Mouse (Mus musculus) CH12.LX (cell line): ENCODE data around the gene Fyco1. TPM values are rescaled to one million over a fixed set of nuclear protein-coding genes. Genes with fewer than 3 reads are reported as not detected.
"Not testable (repeated sequence)": the region's sequence is repeated elsewhere in the genome, so short reads cannot be mapped to it uniquely, and the experiment has no call there.

ENCODE experiments used
- DNase-seq: peaks from one replicate; pipeline ENCODE4 v3.0.0-alpha.2; 2013; ENCODE audit errors: extremely low read depth
- H3K27ac ChIP-seq: 2 replicates; pipeline ENCODE4 v1.5.1; 2012; ENCODE audit warnings: low read depth, mild to moderate bottlenecking, control low read depth, moderate library complexity; ENCODE audit not compliant: insufficient read depth
- H3K27me3 ChIP-seq: replicated peaks from 2 replicates; pipeline ENCODE3; 2012; ENCODE audit warnings: inconsistent platforms
- H3K36me3 ChIP-seq, 2 experiments: replicated peaks in 1 of 2; 2 replicates each; pipeline versions ENCODE3 to v1.6.1; 2012; ENCODE audit warnings: inconsistent platforms in 1 of 2, low read length in 1 of 2, mild to moderate bottlenecking in 1 of 2, mixed read lengths in 1 of 2, moderate library complexity in 1 of 2; ENCODE audit not compliant: control insufficient read depth in 1 of 2, insufficient read depth in 1 of 2
- H3K4me1 ChIP-seq, 2 experiments: 2 replicates each; pipeline ENCODE4 v1.6.1; 2012; ENCODE audit warnings: inconsistent platforms in 1 of 2, moderate library complexity in 1 of 2; ENCODE audit not compliant: insufficient read depth in 2 of 2, control insufficient read depth in 1 of 2
- H3K4me2 ChIP-seq: 2 replicates; pipeline ENCODE4 v1.6.1; 2012; ENCODE audit warnings: low read depth, mild to moderate bottlenecking, control low read depth; ENCODE audit not compliant: poor library complexity, insufficient read depth, severe bottlenecking
- H3K4me3 ChIP-seq, 3 experiments: fragments of 150-350 bp in 1 of 3; sonication (generic) in 1 of 3; replicated peaks in 1 of 3; 2 replicates each; pipeline versions ENCODE3 to v1.5.1; 2011 to 2012; ENCODE audit warnings: low read depth in 2 of 3, low read length in 2 of 3, mild to moderate bottlenecking in 2 of 3, moderate library complexity in 2 of 3, control low read depth in 1 of 3, improper control_type of control experiment in 1 of 3, inconsistent platforms in 1 of 3, mixed read lengths in 1 of 3; ENCODE audit not compliant: poor library complexity in 1 of 3
- H3K79me2 ChIP-seq: replicated peaks from 2 replicates; pipeline ENCODE4 v1.6.1; 2012; ENCODE audit warnings: mild to moderate bottlenecking, moderate library complexity; ENCODE audit not compliant: control insufficient read depth, poor library complexity, insufficient read depth, severe bottlenecking; ENCODE audit errors: extremely low read depth
- H3K9ac ChIP-seq: 2 replicates; pipeline ENCODE4 v1.6.1; 2012; ENCODE audit warnings: low read depth, mild to moderate bottlenecking, control low read depth, moderate library complexity; ENCODE audit not compliant: insufficient read depth
- H3K9me3 ChIP-seq: replicated peaks from 2 replicates; pipeline ENCODE3; 2012; ENCODE audit warnings: low read length, inconsistent platforms, mixed read lengths
- BHLHE40 ChIP-seq: IDR thresholded peaks from 2 replicates; pipeline ENCODE4 v1.6.1; 2011; ENCODE audit warnings: mild to moderate bottlenecking, low read depth, low read length, improper control_type of control experiment
- CHD2 ChIP-seq: IDR thresholded peaks from 2 replicates; pipeline ENCODE4 v1.6.1; 2011; ENCODE audit warnings: low read length, improper control_type of control experiment
- E2F4 ChIP-seq: IDR thresholded peaks from 2 replicates; pipeline ENCODE4 v1.6.1; 2011; ENCODE audit warnings: low read depth, low read length, improper control_type of control experiment; ENCODE audit not compliant: insufficient replicate concordance
- EP300 ChIP-seq: IDR thresholded peaks from 2 replicates; pipeline ENCODE4 v1.6.1; 2011; ENCODE audit warnings: low read length, improper control_type of control experiment
- ETS1 ChIP-seq: conservative IDR thresholded peaks from 2 replicates; pipeline ENCODE4 v1.6.1; 2012; ENCODE audit warnings: low read depth, mild to moderate bottlenecking, inconsistent platforms, low read length, improper control_type of control experiment, moderate library complexity
- JUND ChIP-seq: conservative IDR thresholded peaks from 2 replicates; pipeline ENCODE4 v1.6.1; 2011; ENCODE audit warnings: low read depth, low read length, improper control_type of control experiment
- MAFK ChIP-seq: IDR thresholded peaks from 2 replicates; pipeline ENCODE4 v1.6.1; 2011; ENCODE audit warnings: low read length, improper control_type of control experiment; ENCODE audit not compliant: insufficient replicate concordance
- MAX ChIP-seq: IDR thresholded peaks from 2 replicates; pipeline ENCODE4 v1.6.1; 2011; ENCODE audit warnings: low read length, improper control_type of control experiment
- MAZ ChIP-seq: IDR thresholded peaks from 2 replicates; pipeline ENCODE4 v1.6.1; 2012; ENCODE audit warnings: low read depth, mild to moderate bottlenecking, inconsistent platforms, low read length, improper control_type of control experiment, moderate library complexity
- MEF2A ChIP-seq: IDR thresholded peaks from 2 replicates; pipeline ENCODE4 v1.6.1; 2014; ENCODE audit warnings: low read depth, mild to moderate bottlenecking, inconsistent platforms, low read length, improper control_type of control experiment, borderline replicate concordance
- RAD21 ChIP-seq: IDR thresholded peaks from 2 replicates; pipeline ENCODE4 v1.6.1; 2011; ENCODE audit warnings: low read depth, mild to moderate bottlenecking, low read length, improper control_type of control experiment, moderate library complexity
- RCOR1 ChIP-seq: conservative IDR thresholded peaks from 2 replicates; pipeline ENCODE4 v1.6.1; 2012; ENCODE audit warnings: low read depth, mild to moderate bottlenecking, inconsistent platforms, low read length, improper control_type of control experiment
- SIN3A ChIP-seq: IDR thresholded peaks from 2 replicates; pipeline ENCODE4 v1.6.1; 2012; ENCODE audit warnings: low read length, improper control_type of control experiment, inconsistent platforms
- SMC3 ChIP-seq: IDR thresholded peaks from 2 replicates; pipeline ENCODE4 v1.6.1; 2011; ENCODE audit warnings: low read depth, low read length, improper control_type of control experiment
- TCF12 ChIP-seq: IDR thresholded peaks from 2 replicates; pipeline ENCODE4 v1.6.1; 2014; ENCODE audit warnings: low read depth, mild to moderate bottlenecking, inconsistent platforms, low read length, improper control_type of control experiment
- dilution Hi-C: fragments of 300-500 bp; cut with MboI; formaldehyde crosslinking; loops from 2 replicates; pipeline ENCODE4 v1.14.3; 2020; ENCODE audit warnings: low sequenced_read_pairs; ENCODE audit not compliant: extremely low pct_unique_long_range_greater_than_20kb, extremely low pct_ligation_motif_present
- in situ Hi-C: fragments of 300-500 bp; cut with MboI; formaldehyde crosslinking; loops from 3 replicates; pipeline ENCODE4 v1.14.3; 2019; ENCODE audit warnings: low sequenced_read_pairs, low pct_ligation_motif_present, low pct_unique_long_range_greater_than_20kb, mixed read lengths
- polyA plus RNA-seq: library from polyadenylated mRNA; unstranded; fragments of >175 nt; gene quantifications from 2 replicates; pipeline ENCODE4 v1.2.1, GENCODE M21; 2012; ENCODE audit warnings: low read depth; ENCODE audit not compliant: insufficient read length
- total RNA-seq, 2 experiments: library from RNA; depleted of rRNA; stranded (reverse); fragments of 300-350 nt in 1 of 2; fragments of >200 nt in 1 of 2; gene quantifications; 2 replicates each; pipeline ENCODE4 v1.2.3; 2012 to 2014

The Fyco1 gene
- total and polyA plus RNA-seq, 3 experiments, result 2.1 to 10.2 (median 6.0) TPM

- no peak for DNase-seq
- Histone ChIP-seq H3K4me2 (no peak overlapping the region), H3K9ac (no peak overlapping the region), H3K36me3 (no peaks in the 10 kb centered on the region), H3K27me3 (no peaks in the 10 kb centered on the region), H3K27ac (no peak overlapping the region), H3K4me1 (peaks cover 4 to 14% of the 10 kb centered on the region in 2 experiments), H3K79me2 (no peaks in the 10 kb centered on the region), H3K4me3 (no peak overlapping the region), H3K9me3 (no peaks in the 10 kb centered on the region)
- dilution Hi-C loops (no loop called here), in situ Hi-C loops (no loop called here)
- TF ChIP-seq JUND (no peak), CHD2 (no peak), SMC3 (no peak), MEF2A (no peak)
Measured at GRCm38 (mm10) chr9:123756752-123757151, 94.9 kb downstream of the Fyco1 start.

- H3K27ac ChIP-seq, result no peak overlapping the region
- no peak overlapping the region for H3K9ac ChIP-seq
- H3K4me3 ChIP-seq, result no peak overlapping the region
- TF ChIP-seq E2F4 (no peak), SIN3A (no peak; the same call in 1 of the 2 replicates), MAFK (no peak), ETS1 (peak; percentile 50; the same call in 1 of the 2 replicates), BHLHE40 (peak; percentile 85), MAX (0 out of 2 replicates have a peak, but pooled peaks have one; percentile 28), MAZ (no peak), RCOR1 (0 out of 2 replicates have a peak, but pooled peaks have one; percentile 49), SMC3 (no peak), RAD21 (no peak), EP300 (peak; percentile 33; the same call in 1 of the 2 replicates), TCF12 (peak; percentile 53; the same call in 1 of the 2 replicates)
- H3K4me1 ChIP-seq, result peaks cover 4 to 14% of the 10 kb centered on the region in 2 experiments
- H3K4me2 ChIP-seq, result no peak overlapping the region
- H3K36me3 ChIP-seq, result no peaks in the 10 kb centered on the region
- peak; percentile 77 for DNase-seq
- in situ Hi-C loops (no loop called here), dilution Hi-C loops (no loop called here)
- no peaks in the 10 kb centered on the region for H3K27me3 ChIP-seq
- H3K79me2 ChIP-seq, result no peaks in the 10 kb centered on the region
- H3K9me3 ChIP-seq, result peaks cover 2% of the 10 kb centered on the region
Measured at GRCm38 (mm10) chr9:123754333-123754732, 97.4 kb downstream of the Fyco1 start.

- H3K9me3 ChIP-seq, H3K36me3 ChIP-seq, H3K27me3 ChIP-seq, H3K27ac ChIP-seq, H3K4me2 ChIP-seq, DNase-seq, H3K9ac ChIP-seq, H3K4me3 ChIP-seq, in situ Hi-C loops, H3K4me1 ChIP-seq, H3K79me2 ChIP-seq, dilution Hi-C loops: not testable (repeated sequence)
Measured at GRCm38 (mm10) chr9:123749687-123750086, 102.0 kb downstream of the Fyco1 start.
